Mouse (Mus musculus) MEL (cell line): Measurements from ENCODE around the gene Bnip3. TPM values are rescaled to one million over a fixed set of nuclear protein-coding genes. Genes with fewer than 3 reads are reported as not detected.

Experiments used
- DNase-seq: peaks from one replicate; pipeline ENCODE4 v3.0.0; 2011; ENCODE audit warnings: low read depth, low spot score
- H3K27ac ChIP-seq: 2 replicates; pipeline ENCODE4 v1.5.1; 2012; ENCODE audit warnings: low read depth, mild to moderate bottlenecking, control low read depth, low read length, moderate library complexity; ENCODE audit not compliant: control insufficient read depth
- H3K27me3 ChIP-seq, 2 experiments: fragments of 150-350 bp in 1 of 2; sonication (generic) in 1 of 2; 2 replicates each; pipeline ENCODE4 v1.6.1; 2012; ENCODE audit warnings: low read length in 2 of 2, mild to moderate bottlenecking in 2 of 2, improper control_type of control experiment in 1 of 2, moderate library complexity in 1 of 2; ENCODE audit not compliant: insufficient read depth in 2 of 2, control insufficient read depth in 1 of 2
- H3K36me3 ChIP-seq, 2 experiments: 2 replicates each; pipeline ENCODE4 v1.6.1; 2012 to 2014; ENCODE audit warnings: low read length in 2 of 2, improper control_type of control experiment in 1 of 2, inconsistent platforms in 1 of 2, mild to moderate bottlenecking in 1 of 2; ENCODE audit not compliant: insufficient read depth in 2 of 2, control insufficient read depth in 1 of 2
- H3K4me1 ChIP-seq, 2 experiments: fragments of 150-350 bp in 1 of 2; sonication (generic) in 1 of 2; 2 replicates each; pipeline ENCODE4 v1.6.1; 2012; ENCODE audit warnings: low read length in 2 of 2, improper control_type of control experiment in 1 of 2, mild to moderate bottlenecking in 1 of 2; ENCODE audit not compliant: insufficient read depth in 2 of 2, control insufficient read depth in 1 of 2
- H3K4me3 ChIP-seq, 2 experiments: fragments of 150-350 bp in 1 of 2; sonication (generic) in 1 of 2; 2 replicates each; pipeline ENCODE4 v1.5.1; 2012; ENCODE audit warnings: low read depth in 2 of 2, low read length in 2 of 2, mild to moderate bottlenecking in 2 of 2, moderate library complexity in 2 of 2, control low read depth in 1 of 2, improper control_type of control experiment in 1 of 2; ENCODE audit not compliant: control insufficient read depth in 1 of 2, insufficient read depth in 1 of 2
- H3K79me2 ChIP-seq: 2 replicates; pipeline ENCODE4 v1.6.1; 2012; ENCODE audit warnings: mild to moderate bottlenecking, low read length, moderate library complexity; ENCODE audit not compliant: control insufficient read depth, poor library complexity, insufficient read depth
- H3K9ac ChIP-seq: 2 replicates; pipeline ENCODE4 v1.6.1; 2012; ENCODE audit warnings: low read depth, mild to moderate bottlenecking, control low read depth, low read length, moderate library complexity; ENCODE audit not compliant: control insufficient read depth, poor library complexity, severe bottlenecking
- H3K9me3 ChIP-seq: fragments of 150-350 bp; sonication (generic); replicated peaks from 2 replicates; pipeline ENCODE4 v1.6.1; 2012; ENCODE audit warnings: mild to moderate bottlenecking, low read length, improper control_type of control experiment, moderate library complexity; ENCODE audit not compliant: insufficient read depth
- BHLHE40 ChIP-seq: IDR thresholded peaks from 2 replicates; pipeline ENCODE4 v1.6.1; 2012; ENCODE audit warnings: low read depth, mild to moderate bottlenecking, inconsistent platforms, low read length, improper control_type of control experiment, borderline replicate concordance
- CTCF ChIP-seq, 3 experiments: IDR thresholded peaks in 2 of 3; conservative IDR thresholded peaks in 1 of 3; 2 replicates each; pipeline ENCODE4 v1.5.1; 2011 to 2012; ENCODE audit warnings: low read length in 3 of 3, low read depth in 2 of 3, mild to moderate bottlenecking in 2 of 3, improper control_type of control experiment in 1 of 3, inconsistent platforms in 1 of 3, mixed read lengths in 1 of 3, moderate library complexity in 1 of 3; ENCODE audit not compliant: control insufficient read depth in 1 of 3, insufficient read depth in 1 of 3, poor library complexity in 1 of 3, severe bottlenecking in 1 of 3
- ELF1 ChIP-seq: IDR thresholded peaks from 2 replicates; pipeline ENCODE4 v1.6.1; 2014; ENCODE audit warnings: low read depth, mild to moderate bottlenecking, inconsistent platforms, low read length, improper control_type of control experiment, moderate library complexity
- EP300 ChIP-seq, 2 experiments: IDR thresholded peaks; 2 replicates each; pipeline ENCODE4 v1.6.1; 2011; ENCODE audit warnings: improper control_type of control experiment in 2 of 2, low read length in 2 of 2, low read depth in 1 of 2, mild to moderate bottlenecking in 1 of 2
- JUND ChIP-seq: IDR thresholded peaks from 2 replicates; pipeline ENCODE4 v1.6.1; 2011; ENCODE audit warnings: low read depth, mild to moderate bottlenecking, improper control_type of control experiment, low read length
- MAX ChIP-seq: IDR thresholded peaks from 2 replicates; pipeline ENCODE4 v1.6.1; 2011; ENCODE audit warnings: low read length, improper control_type of control experiment
- POLR2AphosphoS2 ChIP-seq: IDR thresholded peaks from 2 replicates; pipeline ENCODE4 v1.6.1; 2011; ENCODE audit warnings: low read length, improper control_type of control experiment
- RAD21 ChIP-seq: IDR thresholded peaks from 2 replicates; pipeline ENCODE4 v1.6.1; 2011; ENCODE audit warnings: mild to moderate bottlenecking, low read depth, low read length, improper control_type of control experiment
- RCOR1 ChIP-seq: IDR thresholded peaks from 2 replicates; pipeline ENCODE4 v1.6.1; 2012; ENCODE audit warnings: low read depth, mild to moderate bottlenecking, inconsistent platforms, low read length, improper control_type of control experiment
- SIN3A ChIP-seq: IDR thresholded peaks from 2 replicates; pipeline ENCODE4 v1.6.1; 2012; ENCODE audit warnings: low read length, improper control_type of control experiment, inconsistent platforms
- SMC3 ChIP-seq: IDR thresholded peaks from 2 replicates; pipeline ENCODE4 v1.6.1; 2011; ENCODE audit warnings: low read depth, low read length, improper control_type of control experiment
- TCF12 ChIP-seq: IDR thresholded peaks from 2 replicates; pipeline ENCODE4 v1.6.1; 2014; ENCODE audit warnings: low read depth, mild to moderate bottlenecking, inconsistent platforms, low read length, improper control_type of control experiment, moderate library complexity
- ZC3H11A ChIP-seq: IDR thresholded peaks from 2 replicates; pipeline ENCODE4 v1.6.1; 2012; ENCODE audit warnings: low read depth, mild to moderate bottlenecking, inconsistent platforms, low read length, improper control_type of control experiment
- polyA plus RNA-seq, 2 experiments: library from polyadenylated mRNA; stranded (reverse) in 1 of 2; unstranded in 1 of 2; fragments of >175 nt in 1 of 2; fragments of >200 nt in 1 of 2; gene quantifications; 2 replicates each; pipeline versions ENCODE4 v1.2.1 to v1.2.4; 2012; ENCODE audit warnings: low replicate concordance in 2 of 2, low read depth in 1 of 2; ENCODE audit not compliant: insufficient read length in 2 of 2, insufficient read depth in 1 of 2, missing spikeins in 1 of 2
- total RNA-seq: library from RNA; depleted of rRNA; stranded (reverse); fragments of 300-350 nt; gene quantifications from 2 replicates; pipeline ENCODE4 v1.2.3, GENCODE M21; 2012

Gene Bnip3
- total and polyA plus RNA-seq, 3 experiments, result 37.0 to 135 TPM; not detected in 1

DNA sequence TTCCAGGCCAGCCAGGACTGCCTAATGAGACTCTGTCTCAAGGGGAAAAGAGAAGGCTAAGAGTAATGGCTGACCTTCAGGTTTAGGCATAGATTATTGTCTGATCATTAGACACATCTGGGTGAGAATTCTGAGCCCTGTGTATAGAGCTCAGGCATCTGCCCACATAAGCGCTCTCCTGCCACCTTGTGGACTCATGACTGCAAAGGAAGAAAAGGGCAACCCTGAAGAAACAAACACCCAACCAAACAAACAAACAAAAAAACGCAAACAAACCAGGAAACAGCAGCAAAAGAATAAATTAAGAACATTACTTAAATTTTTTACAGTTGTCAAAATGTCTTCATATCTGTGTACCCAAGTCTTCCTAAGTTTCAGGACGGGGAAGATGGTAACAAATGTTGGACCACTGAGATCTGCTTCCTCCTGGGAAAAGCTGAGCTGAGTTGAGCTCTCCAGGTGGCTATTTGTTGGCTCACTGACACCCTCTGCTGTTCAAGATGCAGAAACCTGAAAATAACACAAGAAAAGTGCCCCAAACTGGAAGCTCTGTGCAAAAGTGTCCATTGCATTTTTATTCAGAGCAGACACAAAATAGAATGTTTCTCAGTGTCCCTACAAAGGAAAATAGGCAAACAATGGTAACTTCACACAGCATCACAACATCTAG, 14.6 kb upstream of the Bnip3 start:
- DNase-seq, result peak; percentile 52
- no peak overlapping the region for H3K9ac ChIP-seq
- H3K27ac ChIP-seq, result no peak overlapping the region
- no peaks in the 10 kb centered on the region for H3K9me3 ChIP-seq
- no peaks in the 10 kb centered on the region for H3K27me3 ChIP-seq
- no peaks in the 10 kb centered on the region for H3K36me3 ChIP-seq
- H3K4me3 ChIP-seq, result no peak overlapping the region
- no peaks in the 10 kb centered on the region for H3K79me2 ChIP-seq
- TF ChIP-seq EP300 (IDR thresholded peaks at IDR 0.05; ENCODE audit: low read depth in 1 of 2, low read length in 2 of 2) (no peak), RAD21 (peak; percentile 58), JUND (no peak), SMC3 (peak; percentile 77), CTCF (IDR thresholded peaks at IDR 0.05 in 2 of 3, conservative IDR thresholded peaks at IDR 0.05 in 1 of 3; ENCODE audit: control insufficient read depth in 1 of 3, insufficient read depth in 1 of 3, low read depth in 2 of 3, low read length in 3 of 3, poor library complexity in 1 of 3, severe bottlenecking in 1 of 3) (peak; percentile 31 to 65 (median 44); a peak in 5 of 6 replicates), ZC3H11A (peak; percentile 43), MAX (no peak)
- 0 out of 4 replicates have a peak, but pooled peaks cover 0 to 3% of the 10 kb centered on the region in 2 experiments for H3K4me1 ChIP-seq

GRCm38 (mm10) chr7:138921611-138922010, 12.3 kb upstream of the Bnip3 start:
- Histone ChIP-seq H3K79me2 (no peaks in the 10 kb centered on the region), H3K4me3 (no peak overlapping the region)
- TF ChIP-seq CTCF (IDR thresholded peaks at IDR 0.05 in 2 of 3, conservative IDR thresholded peaks at IDR 0.05 in 1 of 3; ENCODE audit: control insufficient read depth in 1 of 3, insufficient read depth in 1 of 3, low read depth in 2 of 3, low read length in 3 of 3, poor library complexity in 1 of 3, severe bottlenecking in 1 of 3) (no peak), ZC3H11A (no peak), POLR2AphosphoS2 (no peak), BHLHE40 (no peak), SMC3 (no peak), ELF1 (no peak), SIN3A (no peak), TCF12 (no peak), RCOR1 (no peak)
- TF ChIP-seq, all 39 proteins: peak for 0
- no peaks in the 10 kb centered on the region for H3K27me3 ChIP-seq
- no peaks in the 10 kb centered on the region for H3K9me3 ChIP-seq
- no peak overlapping the region for H3K27ac ChIP-seq
- no peaks in the 10 kb centered on the region for H3K36me3 ChIP-seq
- DNase-seq, result no peak
- H3K4me1 ChIP-seq, result 0 out of 4 replicates have a peak, but pooled peaks cover 0 to 5% of the 10 kb centered on the region in 2 experiments
- H3K9ac ChIP-seq, result no peak overlapping the region
